Mouse (Mus musculus): ENCODE measurements around the gene Myd88. TPM values are rescaled to one million over a fixed set of nuclear protein-coding genes. Genes with fewer than 3 reads are reported as not detected.
"Not testable (repeated sequence)": the region's sequence is repeated elsewhere in the genome, so short reads cannot be mapped to it uniquely, and the experiment has no call there.

Gene Myd88
- 3.8 and 5.4 TPM in 2 replicates for polyA plus RNA-seq (2015; fragmentation: Nextera tagmentation; extraction: Ambion mirVana)

DNA sequence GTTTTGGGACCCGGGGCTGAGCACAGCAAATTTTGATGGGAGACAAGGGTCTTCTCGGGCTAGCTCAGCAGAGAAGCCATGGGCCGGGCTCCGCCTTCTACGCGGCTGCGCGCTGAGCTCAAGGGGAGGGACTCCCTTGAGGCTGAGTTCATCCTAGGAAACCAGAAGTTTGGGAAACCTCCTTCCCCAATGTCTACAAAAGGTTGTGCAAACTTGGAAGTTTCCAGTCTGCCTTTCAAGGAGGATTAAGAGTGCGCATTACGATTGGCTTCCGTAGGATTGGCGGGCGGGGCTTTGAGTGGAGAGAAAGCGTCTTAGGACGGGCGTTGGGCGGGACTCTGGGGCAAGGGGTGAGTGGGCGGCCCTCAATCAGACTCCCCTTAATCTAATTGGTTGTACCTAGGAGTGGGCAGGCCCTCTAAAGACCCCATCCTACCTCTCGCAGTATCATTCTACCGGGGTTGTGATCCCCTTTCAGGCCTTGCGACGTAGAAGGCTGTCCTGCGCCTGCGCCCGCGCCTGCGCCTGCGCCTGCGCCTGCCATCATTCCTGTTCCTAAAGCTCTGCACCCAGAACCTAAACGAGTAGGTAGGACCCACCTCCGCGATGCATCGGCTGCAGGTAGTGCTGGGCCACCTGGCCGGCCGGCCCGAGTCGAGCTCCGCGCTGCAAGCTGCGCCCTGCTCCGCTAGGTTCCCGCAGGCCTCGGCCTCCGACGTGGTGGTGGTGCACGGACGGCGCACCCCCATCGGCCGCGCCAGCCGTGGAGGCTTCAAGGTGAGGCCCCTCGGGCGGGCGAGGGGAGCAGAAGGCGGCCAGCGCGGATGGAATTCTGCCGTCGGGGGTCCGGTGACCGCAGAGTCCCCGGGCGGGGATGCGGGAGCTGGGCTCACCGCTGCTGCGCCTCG, at the start of gene Myd88:
Myd88 (minus strand) TSS at position 503 of the 908 bp plus-strand sequence.
- Histone ChIP-seq H3K27me3 (peaks cover 3% of the 10 kb centered on the region), H3K4me1 (peaks cover 30% of the 10 kb centered on the region), H3K4me2 (peak within 1 kb of the TSS; percentile 79), H3K4me3 (peak within 1 kb of the TSS; percentile 80), H3K9me3 (replicated peaks) (no peaks in the 10 kb centered on the region), H3K36me3 (ENCODE audit: poor library complexity, severe bottlenecking) (peaks cover 34% of the 10 kb centered on the region), H3K9ac (peak within 1 kb of the TSS; percentile 89), H3K27ac (peak within 1 kb of the TSS; percentile 89)
- under 1% methylated on average over 66 of the region's 68 CpGs for WGBS
- peak; percentile 99 for ATAC-seq

DNA sequence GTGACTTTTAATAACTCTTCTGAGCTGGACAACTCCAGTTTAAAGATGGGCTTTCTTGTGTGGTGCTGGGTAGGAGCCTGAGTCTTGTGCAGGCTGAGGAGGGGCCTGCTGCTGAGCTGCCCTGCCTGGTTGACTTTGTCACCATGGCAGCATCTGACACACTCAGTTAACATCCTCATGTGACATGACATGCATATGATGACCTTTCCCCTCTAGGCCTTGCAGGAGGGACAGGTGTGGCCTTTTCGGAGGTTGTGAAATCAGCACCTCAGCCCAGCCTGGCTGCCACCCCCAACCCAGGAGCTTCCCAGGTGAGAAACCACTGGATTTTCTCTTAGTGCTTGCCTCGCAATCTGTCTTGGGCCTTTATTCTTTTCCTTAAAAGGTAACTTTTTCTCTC, 49.0 kb upstream of the Myd88 start:
- WGBS: 98% methylated on average over 2 of the region's 2 CpGs
- Histone ChIP-seq H3K27ac (no peak overlapping the region), H3K4me1 (no peaks in the 10 kb centered on the region), H3K4me2 (no peak overlapping the region), H3K4me3 (no peak overlapping the region), H3K27me3 (no peaks in the 10 kb centered on the region), H3K9ac (no peak overlapping the region), H3K36me3 (ENCODE audit: poor library complexity, severe bottlenecking) (peaks cover 18% of the 10 kb centered on the region; the same call in 1 of the 2 replicates), H3K9me3 (replicated peaks) (no peaks in the 10 kb centered on the region)
- ATAC-seq: no peak

DNA sequence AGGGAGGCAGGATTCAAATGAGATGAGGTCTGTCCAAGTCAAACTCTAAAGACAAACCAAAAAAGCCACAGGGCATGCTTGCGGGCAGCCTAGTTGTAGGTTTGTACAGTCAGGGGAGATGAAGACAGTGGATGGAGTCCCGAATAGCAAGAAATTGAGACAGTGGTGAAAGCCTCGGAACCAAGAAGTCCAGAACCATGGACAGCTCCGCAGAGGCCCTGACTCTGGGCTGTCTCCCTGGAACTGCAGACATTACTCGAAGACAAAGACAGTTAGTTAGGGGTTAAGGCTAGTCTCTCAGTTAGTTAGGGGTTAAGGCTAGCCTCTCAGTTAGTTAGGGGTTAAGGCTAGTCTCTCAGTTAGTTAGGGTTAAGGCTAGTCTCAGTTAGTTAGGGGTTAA, 47.7 kb upstream of the Myd88 start:
- H3K27me3 ChIP-seq: no peaks in the 10 kb centered on the region
- WGBS: 57% methylated on average over 5 of the region's 5 CpGs
- no peak overlapping the region for H3K9ac ChIP-seq
- no peak overlapping the region for H3K27ac ChIP-seq
- H3K4me2 ChIP-seq: no peak overlapping the region
- no peak overlapping the region for H3K4me3 ChIP-seq
- ATAC-seq: no peak
- peaks cover 23% of the 10 kb centered on the region; the same call in 1 of the 2 replicates for H3K36me3 ChIP-seq (ENCODE audit: poor library complexity, severe bottlenecking)
- H3K9me3 ChIP-seq (replicated peaks): no peaks in the 10 kb centered on the region
- no peaks in the 10 kb centered on the region for H3K4me1 ChIP-seq

DNA sequence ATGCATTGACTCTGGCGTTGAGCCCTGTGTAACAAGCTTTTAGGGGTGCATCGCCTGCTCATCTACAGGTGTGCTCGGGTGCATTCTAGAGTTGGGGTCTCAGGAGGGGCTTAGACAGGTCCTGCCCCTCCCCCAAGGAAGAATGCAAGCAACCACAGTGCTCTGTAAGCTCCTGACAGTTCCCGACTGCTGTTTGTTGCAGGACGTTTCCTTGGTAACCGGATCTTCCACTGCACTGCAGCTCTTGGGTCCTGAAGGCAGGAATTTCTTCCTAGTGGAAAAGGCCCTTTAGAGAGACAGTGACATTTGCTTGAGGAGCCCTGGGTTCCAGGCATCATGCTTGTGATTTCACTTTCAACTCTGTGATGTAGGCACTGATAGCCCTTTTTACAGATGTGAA, 41.4 kb upstream of the Myd88 start:
- H3K9ac ChIP-seq: no peak overlapping the region
- peaks cover 30% of the 10 kb centered on the region for H3K36me3 ChIP-seq (ENCODE audit: poor library complexity, severe bottlenecking)
- H3K4me3 ChIP-seq: no peak overlapping the region
- no peaks in the 10 kb centered on the region for H3K4me1 ChIP-seq
- H3K27me3 ChIP-seq: no peaks in the 10 kb centered on the region
- ATAC-seq: no peak
- no peaks in the 10 kb centered on the region for H3K9me3 ChIP-seq (replicated peaks)
- 69% methylated on average over 6 of the region's 6 CpGs for WGBS
- H3K4me2 ChIP-seq: no peak overlapping the region
- H3K27ac ChIP-seq: no peak overlapping the region

DNA sequence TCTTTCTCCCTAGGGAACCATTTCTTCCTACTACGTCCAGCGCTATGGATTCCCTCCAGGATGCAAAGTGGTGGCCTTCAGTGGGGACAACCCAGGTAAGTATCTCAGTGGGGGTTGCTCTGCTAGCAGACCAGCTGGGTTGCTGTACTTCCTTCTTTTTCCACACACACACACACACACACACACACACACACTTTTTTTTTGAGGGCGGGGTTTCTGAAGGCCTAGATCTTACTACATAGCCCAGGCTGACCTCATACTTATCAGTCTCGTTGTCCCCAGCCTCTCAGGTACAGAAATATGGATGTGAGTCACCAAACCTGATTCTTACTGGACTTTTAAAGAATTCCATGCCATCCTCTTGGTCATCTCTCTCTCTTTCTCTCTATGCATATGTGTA, 37.0 kb upstream of the Myd88 start:
- no peak overlapping the region for H3K9ac ChIP-seq
- no peaks in the 10 kb centered on the region for H3K9me3 ChIP-seq (replicated peaks)
- H3K27me3 ChIP-seq: no peaks in the 10 kb centered on the region
- no peak for ATAC-seq
- H3K4me2 ChIP-seq: no peak overlapping the region
- WGBS: 89% methylated on average over 4 of the region's 4 CpGs
- no peak overlapping the region for H3K4me3 ChIP-seq
- H3K4me1 ChIP-seq: no peaks in the 10 kb centered on the region
- H3K36me3 ChIP-seq (ENCODE audit: poor library complexity, severe bottlenecking): peaks cover 24% of the 10 kb centered on the region
- H3K27ac ChIP-seq: no peak overlapping the region

DNA sequence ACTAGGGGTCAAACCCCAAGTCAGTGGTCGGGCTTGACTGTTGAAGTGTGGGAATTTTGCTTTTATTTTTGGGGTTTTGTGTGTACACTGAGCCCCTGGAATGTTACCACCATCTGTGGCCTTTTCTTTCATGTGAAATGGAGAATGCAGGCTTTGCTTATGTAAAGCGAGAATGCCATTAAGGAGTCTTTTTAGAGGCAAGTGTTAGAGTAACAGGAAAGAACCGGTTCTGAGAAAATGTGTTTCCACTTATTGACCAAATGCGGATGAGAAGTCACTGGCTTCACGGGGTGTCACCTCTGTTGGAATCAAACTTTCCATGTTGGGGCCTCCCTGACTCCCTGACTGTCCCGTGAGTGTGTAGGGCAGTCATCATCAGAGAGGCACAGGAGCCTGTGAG, 34.3 kb upstream of the Myd88 start:
- H3K9ac ChIP-seq: no peak overlapping the region
- no peak overlapping the region for H3K27ac ChIP-seq
- H3K27me3 ChIP-seq: no peaks in the 10 kb centered on the region
- ATAC-seq: no peak
- 80% methylated on average over 6 of the region's 6 CpGs for WGBS
- H3K36me3 ChIP-seq (ENCODE audit: poor library complexity, severe bottlenecking): peaks cover 26% of the 10 kb centered on the region
- H3K4me1 ChIP-seq: no peaks in the 10 kb centered on the region
- no peak overlapping the region for H3K4me2 ChIP-seq
- H3K9me3 ChIP-seq (replicated peaks): no peaks in the 10 kb centered on the region
- no peak overlapping the region for H3K4me3 ChIP-seq

DNA sequence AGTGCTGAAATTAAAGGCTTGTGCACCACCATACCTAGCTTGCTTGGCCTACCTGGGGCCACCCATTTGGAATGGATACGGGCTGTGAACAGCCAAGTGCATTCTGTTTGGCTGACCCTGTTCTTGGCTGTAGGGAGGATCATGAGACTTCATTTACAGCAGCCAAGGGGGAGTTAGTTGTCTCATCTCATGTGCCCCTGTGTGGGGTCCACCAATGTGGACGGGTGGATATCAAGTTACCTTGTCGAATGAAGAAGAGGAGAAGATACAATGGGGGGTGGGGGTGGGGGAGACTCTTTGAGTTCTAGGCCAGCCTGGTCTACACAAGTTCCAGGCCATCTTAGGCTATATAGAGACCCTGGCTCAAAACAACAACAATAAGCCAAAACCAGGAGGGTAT, 33.8 kb upstream of the Myd88 start:
- Histone ChIP-seq H3K4me1 (no peaks in the 10 kb centered on the region), H3K36me3 (ENCODE audit: poor library complexity, severe bottlenecking) (peaks cover 26% of the 10 kb centered on the region), H3K27me3 (no peaks in the 10 kb centered on the region), H3K4me3 (no peak overlapping the region), H3K4me2 (no peak overlapping the region), H3K27ac (no peak overlapping the region), H3K9me3 (replicated peaks) (no peaks in the 10 kb centered on the region), H3K9ac (no peak overlapping the region)
- no peak for ATAC-seq
- 79% methylated on average over 3 of the region's 3 CpGs for WGBS

DNA sequence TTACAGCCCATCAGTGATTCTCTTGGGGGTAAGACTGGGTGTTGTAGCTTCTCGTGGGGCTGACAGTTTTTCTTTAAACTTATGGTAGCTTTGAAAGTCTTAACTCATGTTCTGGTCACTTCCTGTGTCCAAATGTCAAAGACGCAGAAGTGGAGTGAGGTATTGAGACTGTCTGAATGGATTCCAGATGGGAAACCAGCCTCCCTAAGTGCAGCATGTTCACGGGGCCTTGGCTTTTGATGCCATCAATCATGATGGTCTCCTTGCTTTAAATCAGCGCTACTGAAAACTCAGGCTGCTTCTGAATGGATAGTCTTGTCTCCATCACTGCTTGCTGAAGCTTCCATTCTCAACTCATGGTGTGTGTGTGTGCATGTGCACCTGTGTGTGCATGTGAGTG, 30.0 kb upstream of the Myd88 start:
- H3K4me3 ChIP-seq: no peak overlapping the region
- no peak overlapping the region for H3K9ac ChIP-seq
- no peaks in the 10 kb centered on the region for H3K9me3 ChIP-seq (replicated peaks)
- 89% methylated on average over 4 of the region's 4 CpGs for WGBS
- H3K36me3 ChIP-seq (ENCODE audit: poor library complexity, severe bottlenecking): peaks cover 22% of the 10 kb centered on the region
- H3K27me3 ChIP-seq: no peaks in the 10 kb centered on the region
- H3K4me2 ChIP-seq: no peak overlapping the region
- no peak for ATAC-seq
- H3K4me1 ChIP-seq: no peaks in the 10 kb centered on the region
- no peak overlapping the region for H3K27ac ChIP-seq

DNA sequence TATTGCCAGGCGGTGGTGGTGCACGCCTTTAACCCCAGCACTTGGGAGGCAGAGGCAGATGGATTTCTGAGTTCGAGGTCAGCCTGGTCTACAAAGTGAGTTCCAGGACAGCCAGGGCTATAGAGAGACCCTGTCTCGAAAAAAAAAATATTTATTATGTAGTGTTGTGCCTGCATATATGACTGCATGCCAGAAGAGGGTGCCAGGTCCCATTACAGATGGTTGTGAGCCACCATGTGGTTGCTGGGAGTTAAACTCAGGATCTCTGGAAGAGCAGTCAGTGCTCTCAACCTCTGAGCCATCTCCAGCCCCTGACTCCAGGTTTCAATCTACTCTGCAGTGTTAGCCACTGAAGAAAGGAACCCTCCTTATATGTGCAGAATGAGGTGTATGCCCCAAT, 29.6 kb upstream of the Myd88 start:
- H3K36me3 ChIP-seq (ENCODE audit: poor library complexity, severe bottlenecking): peaks cover 22% of the 10 kb centered on the region
- 87% methylated on average over 4 of the region's 4 CpGs for WGBS
- not testable (repeated sequence) for H3K27me3 ChIP-seq; H3K4me1 ChIP-seq; H3K27ac ChIP-seq; H3K4me3 ChIP-seq; H3K9ac ChIP-seq; H3K4me2 ChIP-seq; H3K9me3 ChIP-seq (replicated peaks); ATAC-seq

DNA sequence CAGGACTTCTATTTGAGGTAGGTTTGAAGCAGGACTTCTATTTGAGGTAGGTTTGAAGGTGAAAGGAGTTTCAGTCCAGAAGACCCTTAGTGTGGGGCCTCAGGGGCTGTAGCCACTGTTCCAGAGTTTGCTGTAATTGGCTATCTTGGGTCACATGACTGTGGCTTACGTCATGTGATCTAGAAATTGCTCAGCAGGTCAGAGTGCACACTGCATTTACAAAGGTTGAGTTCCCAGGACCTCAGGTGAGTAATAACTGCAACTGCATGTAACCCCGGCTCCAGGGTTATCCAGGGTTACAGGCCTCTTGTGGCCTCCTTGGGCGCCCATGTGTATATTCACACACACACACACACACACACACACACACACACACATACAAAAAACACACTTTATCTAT, 27.2 kb upstream of the Myd88 start:
- Histone ChIP-seq H3K27ac (no peak overlapping the region), H3K36me3 (ENCODE audit: poor library complexity, severe bottlenecking) (peaks cover 25% of the 10 kb centered on the region; the same call in 1 of the 2 replicates), H3K4me1 (no peaks in the 10 kb centered on the region), H3K9ac (no peak overlapping the region), H3K9me3 (replicated peaks) (no peaks in the 10 kb centered on the region), H3K4me2 (no peak overlapping the region), H3K27me3 (no peaks in the 10 kb centered on the region), H3K4me3 (no peak overlapping the region)
- 92% methylated on average over 3 of the region's 3 CpGs for WGBS
- ATAC-seq: no peak

DNA sequence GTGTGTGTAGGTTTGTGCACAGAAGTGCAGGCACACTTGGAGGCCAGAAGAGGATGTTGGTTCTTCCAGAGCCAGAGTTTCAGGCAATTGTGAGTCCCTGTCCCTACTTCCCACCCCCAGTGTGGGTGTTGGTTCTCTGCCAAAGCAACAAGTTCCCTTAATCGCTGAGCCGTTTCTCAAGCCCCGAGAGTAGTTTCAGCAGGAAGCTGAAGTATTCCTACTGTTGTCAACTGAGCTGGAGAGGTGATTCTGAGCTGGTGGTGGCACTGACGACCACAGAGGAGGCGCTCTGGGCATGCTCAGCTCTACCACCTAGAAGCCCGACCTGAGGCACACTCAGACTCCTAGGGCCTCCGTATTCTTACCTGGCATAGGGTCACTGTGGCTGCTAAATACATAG, 24.1 kb upstream of the Myd88 start, which contains the start of gene Slc22a14:
Slc22a14 (minus strand) TSS at position 270 of the 400 bp plus-strand sequence.
- Histone ChIP-seq H3K4me1 (no peaks in the 10 kb centered on the region), H3K27me3 (no peaks in the 10 kb centered on the region), H3K9ac (no peak within 1 kb of the TSS), H3K4me3 (no peak within 1 kb of the TSS), H3K27ac (no peak within 1 kb of the TSS), H3K36me3 (ENCODE audit: poor library complexity, severe bottlenecking) (peaks cover 18% of the 10 kb centered on the region; the same call in 1 of the 2 replicates), H3K9me3 (replicated peaks) (no peaks in the 10 kb centered on the region), H3K4me2 (no peak within 1 kb of the TSS)
- ATAC-seq: no peak
- WGBS: 85% methylated on average over 7 of the region's 7 CpGs

DNA sequence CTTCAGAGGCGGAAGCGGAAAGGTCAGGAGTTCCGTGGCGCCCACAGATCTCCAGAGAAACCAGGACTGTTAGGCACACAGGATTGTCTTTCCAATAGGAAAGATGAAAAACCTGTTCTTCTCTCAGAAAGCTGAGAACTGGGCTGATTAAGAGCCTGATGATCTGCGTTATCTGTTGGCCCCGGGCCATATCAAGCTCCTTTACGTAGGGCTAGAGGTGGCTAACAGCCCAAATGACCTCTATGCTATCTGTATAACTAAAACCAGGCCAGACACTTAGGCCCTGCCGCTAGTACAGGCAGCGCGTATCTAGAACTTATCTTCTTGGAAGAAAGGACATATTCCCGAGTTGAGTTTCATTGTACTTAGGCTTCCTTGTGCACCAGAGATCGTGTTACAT, 22.0 kb upstream of the Myd88 start:
- Histone ChIP-seq H3K4me1 (peaks cover 1% of the 10 kb centered on the region; the same call in 1 of the 2 replicates), H3K36me3 (ENCODE audit: poor library complexity, severe bottlenecking) (peaks cover 9% of the 10 kb centered on the region; the same call in 1 of the 2 replicates), H3K9me3 (replicated peaks) (no peaks in the 10 kb centered on the region), H3K4me2 (no peak overlapping the region), H3K27me3 (no peaks in the 10 kb centered on the region), H3K9ac (no peak overlapping the region), H3K4me3 (no peak overlapping the region), H3K27ac (no peak overlapping the region)
- no peak for ATAC-seq
- 92% methylated on average over 12 of the region's 12 CpGs for WGBS
